Mouse (Mus musculus) embryonic fibroblast, embryonic 13.5 days (primary cell): ENCODE data around the gene Tmod3.

Experiments used
- CTCF ChIP-seq: IDR thresholded peaks from 2 replicates; pipeline ENCODE4 v1.5.1; 2011; ENCODE audit warnings: mild to moderate bottlenecking, control low read depth, low read length, moderate library complexity, borderline replicate concordance; ENCODE audit not compliant: insufficient read depth
- POLR2A ChIP-seq: IDR thresholded peaks from 2 replicates; pipeline ENCODE4 v1.6.1; 2011; ENCODE audit warnings: low read depth, mild to moderate bottlenecking, control low read depth, low read length, moderate library complexity

GRCm38 (mm10) chr9:75551342-75551741 lies 8.1 kb downstream of the Tmod3 start:
- TF ChIP-seq POLR2A (no peak), CTCF (no peak)
